Mouse (Mus musculus): ENCODE data around the gene Mrpl4.

DNA sequence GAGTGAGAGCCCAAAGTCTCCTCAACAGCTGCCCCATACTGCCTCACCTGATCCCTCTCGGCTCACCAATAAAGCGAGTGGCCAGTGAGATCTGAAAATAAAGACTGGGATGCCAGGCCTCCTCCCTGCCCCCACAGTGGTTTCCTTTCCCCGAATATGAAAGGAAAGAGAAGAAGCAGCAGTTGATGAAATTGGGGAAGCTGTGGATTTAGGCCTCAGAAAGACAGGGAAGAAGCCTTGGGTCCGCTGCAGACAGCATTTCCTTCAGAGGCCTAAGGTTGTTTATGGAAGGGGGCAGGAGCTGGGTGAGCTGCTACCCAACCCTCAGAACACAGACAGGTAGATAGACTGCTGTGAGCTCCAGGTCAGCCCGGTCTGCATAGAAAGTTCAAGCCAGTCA, 35.8 kb upstream of the Mrpl4 start:
- TF ChIP-seq CTCF (IDR thresholded peaks at IDR 0.05; ENCODE audit: low read depth, low read length) (no peak), GATA1 (IDR thresholded peaks at IDR 0.05; ENCODE audit: borderline replicate concordance, low read length) (no peak), GATA2 (IDR thresholded peaks at IDR 0.05; ENCODE audit: borderline replicate concordance, low read depth, low read length) (no peak)
